Mouse (Mus musculus) lung, adult 18-20 months (tissue): Measurements from ENCODE around the gene Slc2a13.
A peak's percentile ranks its signal among the peaks of the same experiment; 100 is the strongest.

Experiments
- DNase-seq, 2 experiments: peaks; one replicate each; pipeline ENCODE4 v3.0.0; 2022; ENCODE audit warnings: mixed read lengths in 2 of 2

The Slc2a13 gene

GRCm38 (mm10) chr15:91495014-91495413 lies 78.0 kb downstream of the Slc2a13 start:
- DNase-seq: no peak

- no peak for DNase-seq
These were observed 93.0 kb downstream of the Slc2a13 start for GRCm38 (mm10) chr15:91479924-91480615.

- peak; percentile 35 to 45 for DNase-seq
These were observed 95.3 kb downstream of the Slc2a13 start for GRCm38 (mm10) chr15:91477766-91478165.

- DNase-seq: no peak
These were observed 99.2 kb downstream of the Slc2a13 start for GRCm38 (mm10) chr15:91473690-91474409.

- DNase-seq: no peak
These were observed 107.7 kb downstream of the Slc2a13 start for GRCm38 (mm10) chr15:91465331-91465730.

DNA sequence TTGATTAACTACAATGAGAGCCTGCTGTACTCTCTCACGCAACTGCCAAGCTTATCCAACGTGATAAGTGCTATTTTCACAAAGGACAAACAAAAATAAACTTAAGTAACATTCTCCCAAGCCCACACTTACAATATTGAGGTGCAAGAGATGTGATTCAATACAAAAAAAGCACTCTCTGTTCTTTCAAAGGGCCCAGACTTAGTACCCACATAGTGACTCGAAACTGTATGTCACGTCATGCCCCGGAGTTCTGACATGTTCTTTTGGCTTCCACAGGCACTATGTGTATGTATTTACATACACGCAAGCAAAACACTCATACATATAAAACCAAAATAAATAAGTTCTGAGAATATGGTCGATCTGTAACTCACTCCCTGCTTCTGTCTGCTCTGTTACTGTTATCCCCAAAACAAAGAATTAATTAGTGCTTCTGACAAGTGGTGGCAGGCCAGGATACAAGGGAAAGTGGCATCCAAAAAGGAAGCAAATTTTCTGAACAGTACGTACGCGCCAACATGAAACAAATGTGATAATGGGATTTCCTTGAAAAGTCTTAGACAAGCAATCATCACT lies 109.1 kb downstream of the Slc2a13 start:
- no peak for DNase-seq

DNA sequence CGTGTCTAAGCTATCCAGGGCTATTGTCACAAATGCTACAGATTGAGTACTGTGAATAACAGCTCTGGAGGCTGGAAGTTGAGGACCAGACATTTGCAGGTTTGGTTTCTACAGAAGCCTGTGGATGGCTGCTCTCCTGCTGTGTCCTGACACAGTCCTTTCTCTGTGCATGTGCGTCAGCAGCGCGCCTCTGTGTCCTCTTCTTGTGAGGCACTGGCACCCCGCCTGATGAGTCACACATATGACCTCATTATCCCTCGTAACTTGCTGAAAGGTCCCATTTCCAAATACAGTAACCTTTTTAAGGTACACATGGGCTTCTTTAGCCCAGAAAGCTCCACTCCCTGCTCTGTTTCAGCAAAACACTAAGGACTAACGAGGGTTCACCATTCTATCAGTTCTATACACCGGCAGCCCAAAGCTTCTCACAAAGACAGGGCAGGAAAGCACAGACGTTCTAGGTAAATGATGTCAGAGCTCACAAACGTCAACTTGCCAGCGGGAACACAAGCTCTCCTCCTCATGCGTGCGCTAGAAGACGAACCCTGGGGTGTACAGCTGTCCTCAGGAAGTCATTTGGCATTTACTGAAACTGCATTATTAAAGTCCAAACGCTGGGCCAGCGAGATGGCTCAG lies 109.9 kb downstream of the Slc2a13 start:
- peak in 1 of 2 experiments; percentile 12 for DNase-seq

GRCm38 (mm10) chr15:91461940-91462339 lies 111.1 kb downstream of the Slc2a13 start:
- DNase-seq: no peak

DNA sequence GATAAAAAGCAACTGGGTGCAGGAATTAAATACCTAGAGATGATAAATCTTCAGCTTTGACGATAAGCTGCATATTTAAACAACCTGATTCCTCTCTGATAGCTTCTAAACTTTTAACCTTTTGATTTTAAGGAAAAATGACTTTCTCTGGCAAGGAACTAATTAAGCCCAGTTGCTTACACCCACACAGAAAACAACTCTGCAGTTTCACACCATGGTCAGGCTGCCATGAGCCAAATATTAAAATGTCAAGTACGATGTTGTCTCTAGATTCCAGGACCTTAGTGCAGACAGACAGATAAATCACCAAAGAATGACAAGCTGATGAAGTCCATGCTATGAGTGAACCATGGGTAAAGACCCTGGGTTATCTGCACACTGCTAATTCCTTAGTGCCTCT lies 115.9 kb downstream of the Slc2a13 start:
- no peak for DNase-seq

DNA sequence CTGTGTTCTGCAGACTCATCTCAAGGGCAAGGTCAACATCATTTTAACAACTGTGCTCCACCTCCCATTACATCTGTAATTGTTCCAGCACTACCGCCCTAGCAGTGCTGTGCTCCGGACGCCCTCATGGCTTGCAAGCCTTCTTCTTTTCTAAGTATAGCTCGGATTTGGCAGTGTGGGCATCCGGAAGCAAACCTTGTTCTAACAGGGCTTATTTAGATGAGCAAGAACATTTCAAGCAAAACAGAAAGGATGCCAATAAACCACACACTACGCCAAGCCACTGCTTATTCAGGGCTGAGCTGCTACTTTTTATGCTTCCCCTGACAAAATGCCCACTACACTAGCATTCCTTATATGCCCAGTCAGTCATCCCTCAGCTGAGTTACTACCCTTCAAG lies 127.7 kb downstream of the Slc2a13 start:
- no peak for DNase-seq

- DNase-seq: no peak
These were observed 129.6 kb downstream of the Slc2a13 start for GRCm38 (mm10) chr15:91443449-91443848.

GRCm38 (mm10) chr15:91439883-91440282 lies 133.2 kb downstream of the Slc2a13 start:
- no peak for DNase-seq

GRCm38 (mm10) chr15:91425426-91425825 lies 147.6 kb downstream of the Slc2a13 start:
- no peak for DNase-seq

- DNase-seq: no peak
These were observed 166.1 kb downstream of the Slc2a13 start for GRCm38 (mm10) chr15:91406979-91407378.

GRCm38 (mm10) chr15:91395165-91395564 lies 177.9 kb downstream of the Slc2a13 start:
- DNase-seq: no peak

DNA sequence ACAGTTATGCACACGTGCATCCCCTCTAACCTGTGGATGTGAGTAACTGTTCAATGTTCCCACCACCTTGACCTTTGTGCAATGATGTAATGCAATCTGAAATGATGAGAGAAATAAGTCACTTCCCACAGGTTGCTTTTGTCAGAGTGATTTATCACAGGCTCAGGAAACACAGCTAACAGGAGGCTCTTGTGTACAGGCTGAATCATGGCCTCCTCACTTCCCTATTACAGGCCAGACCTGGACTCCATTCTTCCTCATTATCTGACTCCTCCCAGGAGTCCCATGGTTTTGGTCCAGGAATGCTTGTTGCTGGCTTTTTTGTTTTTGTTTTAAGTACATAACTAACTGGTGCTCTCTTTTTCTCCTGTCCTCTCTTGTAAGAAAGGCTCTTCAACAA lies 189.4 kb downstream of the Slc2a13 start:
- DNase-seq: no peak

DNA sequence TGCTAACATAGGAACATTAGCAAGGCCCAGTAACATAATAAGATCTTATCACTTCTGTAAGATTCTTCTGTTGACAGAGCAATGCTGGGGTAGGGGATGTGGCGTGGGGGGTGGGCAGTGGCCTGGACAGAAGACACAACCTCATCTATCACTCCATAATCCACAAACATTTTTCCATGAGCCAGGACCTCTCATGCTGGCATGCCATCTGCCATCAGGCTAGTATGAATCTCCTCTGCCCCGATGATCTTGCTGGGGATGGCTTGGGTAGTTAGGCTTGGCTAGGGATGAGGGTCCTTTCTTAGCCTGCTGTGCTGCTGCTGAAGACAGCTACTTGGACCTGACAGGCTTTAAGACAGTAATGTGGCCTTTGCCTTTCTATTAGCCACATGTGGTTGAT lies 190.5 kb downstream of the Slc2a13 start:
- DNase-seq: no peak

DNA sequence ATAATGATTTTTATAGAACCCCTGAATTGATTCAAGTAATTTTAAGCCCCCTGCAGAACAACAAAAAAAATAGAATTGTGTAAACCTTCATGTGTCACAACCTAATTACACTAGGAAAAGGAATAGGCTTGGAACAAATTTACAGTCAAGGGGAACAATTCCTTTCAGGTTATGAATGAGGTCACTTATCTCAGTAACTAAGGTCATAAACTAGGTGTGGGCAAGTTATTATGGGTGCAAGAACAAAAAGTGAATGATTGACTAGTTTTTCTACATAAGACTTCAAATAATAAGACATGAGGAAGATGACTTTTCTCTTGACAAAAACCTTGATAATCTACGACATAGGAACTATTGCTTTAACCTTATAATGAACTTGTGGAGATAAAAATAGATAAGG lies 191.2 kb downstream of the Slc2a13 start:
- DNase-seq: no peak

- DNase-seq: no peak
These were observed 194.2 kb downstream of the Slc2a13 start for GRCm38 (mm10) chr15:91378751-91379325.

- no peak for DNase-seq
These were observed 195.5 kb downstream of the Slc2a13 start for GRCm38 (mm10) chr15:91377568-91377967.

- no peak for DNase-seq
These were observed 196.0 kb downstream of the Slc2a13 start for GRCm38 (mm10) chr15:91377105-91377504.

DNA sequence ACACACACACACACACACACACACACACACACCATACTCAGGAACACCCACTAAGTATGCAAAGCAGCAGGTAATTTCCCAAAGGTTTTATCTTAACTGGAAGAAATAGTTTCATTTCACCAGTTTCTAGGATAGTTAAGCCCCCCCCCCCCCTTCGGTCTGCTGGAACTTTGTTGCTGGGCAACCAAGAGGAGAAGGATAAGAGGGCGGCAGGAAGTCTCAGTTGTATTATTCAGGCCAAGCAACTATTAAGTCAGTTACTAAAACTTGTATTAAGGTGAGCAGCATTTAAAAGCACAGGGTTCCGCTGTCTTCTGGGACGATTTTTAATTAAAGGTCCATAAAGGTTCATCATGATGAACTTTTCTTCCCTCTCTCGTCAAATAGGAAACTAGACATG lies 198.6 kb downstream of the Slc2a13 start:
- no peak for DNase-seq

GRCm38 (mm10) chr15:91373203-91373584 lies 199.9 kb downstream of the Slc2a13 start:
- peak; percentile 31 to 33 for DNase-seq
